Mouse (Mus musculus): ENCODE data around the gene Atcay. TPM values are rescaled to one million over a fixed set of nuclear protein-coding genes. Genes with fewer than 3 reads are reported as not detected.
A peak's percentile ranks its signal among the peaks of the same experiment; 100 is the strongest.
"Not testable (repeated sequence)": the region's sequence is repeated elsewhere in the genome, so short reads cannot be mapped to it uniquely, and the experiment has no call there.

The Atcay gene
- total RNA-seq, 2 experiments from 2014 or later, result 0.11 TPM; not detected in 1

DNA sequence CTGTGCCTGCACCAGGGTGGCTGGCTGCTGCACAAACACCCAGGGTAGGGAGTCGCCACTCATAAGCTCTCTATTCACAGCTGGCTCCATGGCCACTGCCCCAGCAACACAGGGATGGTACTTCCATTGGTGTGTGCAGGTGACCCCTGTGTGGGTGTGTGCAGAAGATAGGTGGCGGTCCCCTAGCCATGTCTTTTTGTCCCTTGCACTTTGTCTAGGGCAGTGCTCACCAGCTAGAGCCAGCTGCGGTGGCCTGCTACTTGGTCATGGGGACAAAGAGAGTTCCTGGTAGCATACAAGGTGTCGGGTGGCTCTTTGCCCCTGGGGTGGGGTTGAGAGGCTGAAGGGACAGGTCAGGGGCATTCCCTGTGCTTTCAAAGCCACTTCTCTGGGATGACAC lies 13.5 kb upstream of the Atcay start:
- intact Hi-C loops (cut with DNase I), result loop anchor here (2.0 kb wide), 1 partner anchor 39 kb away; no protein-coding TSS in a partner anchor
- DNase-seq, result no peak

DNA sequence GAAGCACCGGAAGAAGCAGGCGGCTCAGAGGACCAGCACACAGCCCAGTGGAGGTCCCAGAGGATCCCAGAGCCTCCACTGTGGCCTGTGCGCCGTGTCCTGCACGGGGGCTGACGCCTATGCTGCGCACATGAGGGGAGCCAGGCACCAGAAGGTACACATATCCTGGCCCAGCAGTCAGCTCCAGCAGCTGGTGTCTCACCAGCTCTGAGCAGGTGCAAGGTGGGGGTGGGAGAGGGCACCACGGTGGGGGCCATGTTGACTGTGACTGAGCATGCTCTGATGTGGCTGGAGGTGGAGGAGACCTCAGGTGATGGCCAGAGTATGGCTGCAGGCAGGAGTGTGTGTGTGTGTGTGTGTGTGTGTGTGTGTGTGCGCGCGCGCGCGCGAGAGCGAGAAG lies 11.4 kb upstream of the Atcay start:
- intact Hi-C loops (cut with DNase I), result no loop called here
- DNase-seq, result no peak

DNA sequence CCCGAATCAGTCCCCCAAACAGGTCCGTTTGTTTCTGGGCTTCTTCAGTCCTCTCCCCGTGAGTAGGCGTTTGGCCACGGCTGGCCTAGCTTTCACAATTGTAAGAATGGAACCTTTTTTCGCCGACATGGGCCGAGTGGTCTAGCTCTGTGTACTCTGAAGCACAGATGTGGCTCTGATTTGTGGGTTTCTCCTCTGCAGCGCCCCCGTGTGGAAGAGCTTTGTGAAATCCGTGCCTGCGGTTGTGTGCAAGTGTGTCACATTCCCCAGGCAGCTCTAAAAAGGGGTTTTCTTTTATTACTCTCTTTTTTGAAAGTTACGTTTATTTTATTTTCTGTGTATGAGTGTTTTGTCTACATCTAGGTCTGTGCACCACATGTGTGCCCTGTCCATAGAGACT lies 10.2 kb upstream of the Atcay start:
- DNase-seq, result peak in 1 of 2 experiments; percentile 46
- intact Hi-C loops (cut with DNase I), result no loop called here

DNA sequence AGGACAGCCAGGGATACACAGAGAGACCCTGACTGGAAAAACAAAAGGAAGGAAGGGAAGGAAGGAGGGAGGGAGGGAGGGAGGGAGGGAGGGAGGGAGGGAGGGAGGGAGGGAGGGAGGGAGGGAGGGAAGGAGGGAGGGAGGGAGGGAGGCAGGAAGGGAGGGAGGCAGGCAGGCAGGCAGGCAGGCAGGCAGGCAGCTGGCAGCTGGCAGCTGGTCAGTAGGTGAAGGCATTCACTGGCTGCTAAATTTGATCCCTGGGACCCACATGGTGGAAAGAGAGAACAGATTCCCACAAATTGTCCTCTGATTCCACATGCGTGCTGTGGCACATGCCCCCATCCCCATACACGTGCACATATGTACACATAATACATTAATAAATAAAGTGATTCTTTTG lies 8.0 kb upstream of the Atcay start:
- no peak for DNase-seq
- intact Hi-C loops (cut with DNase I), result no loop called here

DNA sequence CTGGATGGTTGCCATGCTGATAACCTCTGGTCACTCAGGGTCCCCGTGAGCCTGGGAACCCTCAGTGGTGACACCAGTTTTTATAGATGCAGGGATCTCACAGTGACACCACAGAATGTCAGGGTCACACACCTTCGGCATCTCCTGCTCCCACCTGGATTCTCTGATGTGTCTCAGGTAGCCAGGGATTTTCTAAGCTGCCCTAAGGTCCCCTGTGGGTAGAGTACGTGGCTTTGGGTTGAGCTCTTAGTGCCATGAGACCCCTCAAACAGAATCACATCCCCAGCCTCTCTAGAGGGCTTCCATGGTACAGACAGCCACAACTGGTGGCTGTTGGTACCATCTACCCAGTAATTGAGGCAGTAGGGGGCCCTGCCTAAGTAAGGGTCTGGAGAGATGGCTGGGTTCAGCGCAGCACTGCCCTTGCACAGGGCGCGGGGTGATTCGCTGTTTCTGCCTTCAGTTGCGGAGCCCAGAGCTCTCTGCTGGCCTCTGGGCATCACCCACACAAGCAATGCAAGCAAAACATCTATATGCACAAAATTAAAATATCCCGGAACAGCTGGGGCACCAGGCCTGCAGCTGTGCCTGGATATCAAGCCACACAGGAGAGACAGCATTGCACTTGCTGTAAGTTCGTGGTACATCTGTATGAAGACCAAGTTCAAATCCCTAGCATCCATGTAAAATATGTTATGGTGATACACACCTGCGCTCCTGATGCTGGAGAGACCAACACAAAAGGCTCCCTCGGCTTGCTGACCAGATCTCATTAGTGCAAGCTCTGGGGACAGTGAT lies 6.0 kb upstream of the Atcay start:
- intact Hi-C loops (cut with DNase I), result no loop called here
- no peak for DNase-seq

DNA sequence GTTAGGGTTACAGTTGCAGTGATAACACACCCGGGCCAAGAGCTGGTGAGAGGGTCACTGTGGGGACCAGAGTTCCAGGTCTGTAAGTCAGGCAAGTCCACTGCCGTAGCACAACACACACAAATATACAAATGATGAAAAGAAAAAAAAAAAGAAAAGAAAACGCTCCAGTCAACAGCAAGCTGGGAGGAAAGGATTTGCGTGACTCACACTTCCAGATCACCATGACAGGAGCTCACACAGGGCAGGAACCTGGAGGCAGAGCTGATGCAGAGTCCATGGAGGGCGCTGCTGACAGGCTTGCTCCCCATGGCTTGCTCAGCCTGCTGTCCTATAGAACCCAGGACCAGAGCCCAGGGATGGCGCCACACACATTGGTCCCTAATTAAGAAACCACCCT lies 3.6 kb upstream of the Atcay start:
- no peak for DNase-seq
- intact Hi-C loops (cut with DNase I), result no loop called here

DNA sequence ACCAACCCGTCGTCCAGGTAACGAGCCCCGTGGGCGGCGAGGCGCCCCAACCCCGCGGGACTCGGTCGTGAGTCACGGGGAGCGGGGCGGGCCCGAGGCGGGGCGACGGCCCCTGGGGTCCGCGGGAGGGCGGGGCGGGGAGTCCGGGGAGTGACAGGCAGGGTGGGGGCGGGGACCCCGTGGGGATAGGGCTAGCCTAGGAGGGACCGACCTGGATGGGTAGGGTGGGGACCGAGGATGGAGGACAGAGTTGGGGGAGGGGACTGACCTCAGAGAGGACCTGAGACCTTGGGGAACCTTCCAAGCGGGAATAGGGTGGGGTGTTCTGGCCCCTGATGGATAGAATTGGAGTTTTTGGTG lies 2.6 kb upstream of the Atcay start:
- intact Hi-C loops (cut with DNase I), result no loop called here
- no peak for DNase-seq

DNA sequence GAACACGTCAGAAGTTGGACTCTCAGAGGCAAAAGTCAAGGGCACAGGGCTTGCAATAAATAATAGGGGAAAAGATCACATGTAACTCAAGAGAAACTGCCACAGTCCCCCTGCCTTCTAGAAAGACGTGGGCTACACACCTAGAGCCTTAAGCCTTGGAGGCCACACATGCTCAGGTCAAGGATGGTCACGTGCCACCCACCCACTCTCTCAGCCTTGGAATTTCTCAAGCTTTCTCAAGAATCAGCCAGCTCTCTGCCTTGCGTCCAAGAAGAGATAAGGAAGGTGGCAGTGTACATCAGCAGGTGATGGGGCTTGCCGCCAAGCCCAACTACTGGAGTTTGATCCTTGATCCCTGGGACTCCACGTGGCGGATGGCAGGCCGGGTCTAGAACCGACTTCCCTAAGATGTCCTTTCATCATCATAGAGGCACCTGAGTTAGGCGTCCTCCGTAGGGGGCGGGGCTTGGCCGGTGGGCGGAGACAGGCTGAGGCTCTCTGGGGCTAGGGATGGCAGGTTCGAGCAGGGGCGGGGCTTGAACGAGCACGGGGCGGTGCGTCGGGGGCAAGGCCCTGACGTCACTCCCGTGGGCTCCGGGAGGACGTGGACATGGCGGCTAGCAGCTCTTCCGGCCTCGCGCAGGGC lies 2.1 kb upstream of the Atcay start, which contains the start of gene Zfr2:
Gene Zfr2, plus strand, starts transcription at position 576 of the 646 bp plus-strand sequence.
- intact Hi-C loops (cut with DNase I), result no loop called here
- DNase-seq, result peak; percentile 79 to 81

DNA sequence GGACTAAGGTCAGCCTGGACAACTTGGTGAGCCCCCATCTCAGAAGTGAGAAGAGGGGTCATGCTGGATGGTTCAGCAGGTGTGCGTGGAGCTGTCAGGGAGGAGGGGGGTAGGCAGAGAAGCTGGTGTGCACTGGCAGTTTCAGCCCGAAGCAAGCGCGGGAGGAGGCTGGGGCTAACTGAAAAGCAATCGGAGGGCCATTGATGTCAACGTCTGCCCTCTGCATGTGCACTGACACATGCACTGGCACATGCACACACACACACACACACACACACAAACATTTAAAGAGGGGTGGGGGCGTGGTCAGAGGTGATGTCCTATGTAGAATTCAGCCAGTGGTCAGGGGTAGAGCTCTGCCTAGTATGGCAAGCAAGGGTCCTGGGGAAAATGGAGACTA lies 803 bp upstream of the Atcay start:
- intact Hi-C loops (cut with DNase I), result no loop called here
- no peak for DNase-seq

DNA sequence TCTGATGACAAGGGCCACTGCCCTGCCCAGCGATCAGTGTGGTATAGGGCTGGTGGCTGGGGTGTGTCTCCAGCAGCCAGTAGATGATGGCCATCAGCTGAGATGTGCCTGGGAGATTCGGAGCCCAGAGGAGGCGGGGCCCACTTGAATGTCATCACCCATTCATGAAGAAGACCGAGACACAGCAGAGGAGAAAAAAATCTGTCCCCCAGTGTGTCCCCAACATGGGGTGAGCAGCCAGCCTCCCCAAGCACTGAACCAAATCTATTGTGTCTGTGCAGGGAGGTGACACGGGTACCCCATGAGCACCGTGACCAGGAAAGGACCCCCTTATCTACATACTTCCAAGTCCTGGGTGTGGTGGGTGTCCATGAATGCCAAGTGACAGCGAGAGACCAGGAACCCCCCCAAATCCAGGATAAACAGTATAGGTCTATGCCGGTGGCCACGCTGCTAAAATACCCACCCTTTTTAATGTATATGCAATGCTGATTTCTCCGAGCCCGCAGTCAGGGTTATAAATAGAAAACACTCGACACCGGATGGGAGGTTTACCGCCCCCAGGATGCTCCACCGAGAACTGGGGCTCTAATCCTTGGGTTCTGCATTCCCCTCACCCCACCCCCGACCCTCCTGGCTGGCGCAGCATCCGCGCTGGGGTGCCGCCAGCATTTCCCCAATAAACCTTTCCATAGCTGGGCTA lies 747 bp downstream of the Atcay start:
- intact Hi-C loops (cut with DNase I), result no loop called here
- DNase-seq, result no peak

DNA sequence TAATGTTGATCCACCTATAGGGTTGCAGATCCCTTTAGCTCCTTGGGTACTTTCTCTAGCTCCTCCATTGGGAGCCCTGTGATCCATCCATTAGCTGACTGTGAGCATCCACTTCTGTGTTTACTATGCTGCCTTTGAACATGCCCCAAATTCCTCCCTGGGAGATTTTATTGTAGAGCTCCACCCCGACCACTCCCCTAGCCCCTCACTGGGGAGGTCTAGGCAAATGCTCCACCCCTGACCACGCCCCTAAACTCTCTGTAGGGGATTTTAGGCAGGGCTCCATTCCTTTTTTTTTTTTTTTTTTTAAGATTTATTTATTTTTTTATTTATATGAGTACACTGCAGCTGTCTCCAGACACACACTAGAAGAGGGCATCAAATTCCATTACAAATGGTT lies 6.9 kb downstream of the Atcay start:
- DNase-seq; intact Hi-C loops (cut with DNase I): not testable (repeated sequence)

DNA sequence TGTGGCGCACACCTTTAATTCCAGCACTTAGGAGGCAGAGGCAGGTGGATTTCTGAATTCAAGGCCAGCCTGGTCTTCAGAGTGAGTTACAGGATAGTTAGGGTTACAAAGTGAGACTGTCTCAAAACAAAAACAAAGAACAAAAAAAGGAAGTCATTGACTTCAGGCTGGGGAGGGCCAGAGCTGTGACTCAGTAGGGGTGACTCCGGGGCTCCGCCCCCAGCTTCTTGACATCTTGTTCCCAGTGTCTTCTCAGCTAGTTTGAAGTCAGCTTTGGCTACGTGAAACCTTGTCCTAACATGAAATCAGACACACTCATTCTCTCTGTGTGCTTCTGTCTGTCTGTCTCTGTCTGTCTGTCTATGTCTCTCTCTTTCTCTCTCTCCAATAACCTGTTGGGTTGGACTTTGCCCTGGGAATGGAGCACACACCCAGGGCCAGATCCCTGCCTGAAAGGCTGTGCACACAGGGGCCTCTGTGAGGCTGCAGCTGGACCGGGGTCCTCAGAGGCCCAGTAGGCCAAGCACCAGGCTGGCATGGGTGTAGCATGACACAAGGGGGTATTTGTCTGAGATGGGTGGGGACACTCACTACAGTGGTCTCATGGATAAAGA lies 9.1 kb downstream of the Atcay start:
- intact Hi-C loops (cut with DNase I), result no loop called here
- no peak for DNase-seq

DNA sequence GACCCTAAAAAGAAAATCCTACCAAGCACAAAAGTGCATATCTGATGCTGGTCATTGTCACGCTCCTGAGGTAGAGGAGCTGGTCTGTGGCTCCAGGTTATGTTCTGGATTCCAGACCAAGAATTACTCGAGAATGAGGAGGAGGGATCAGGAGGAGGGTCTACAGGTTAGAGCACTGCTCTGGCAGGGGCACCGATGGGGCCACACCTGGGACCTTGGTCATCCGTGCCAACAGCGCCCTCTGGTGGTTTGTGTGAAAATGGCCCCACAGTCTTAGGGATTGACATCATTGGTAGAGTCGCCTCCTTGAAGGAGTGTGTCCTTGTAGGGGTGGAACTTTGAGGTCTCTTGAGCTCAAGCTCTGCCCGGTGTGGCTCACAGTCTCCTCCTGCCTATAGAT lies 12.7 kb downstream of the Atcay start:
- intact Hi-C loops (cut with DNase I), result loop anchor here (1.0 kb wide), 1 partner anchor 20 kb away; no protein-coding TSS in a partner anchor
- DNase-seq, result peak; percentile 66 to 78

DNA sequence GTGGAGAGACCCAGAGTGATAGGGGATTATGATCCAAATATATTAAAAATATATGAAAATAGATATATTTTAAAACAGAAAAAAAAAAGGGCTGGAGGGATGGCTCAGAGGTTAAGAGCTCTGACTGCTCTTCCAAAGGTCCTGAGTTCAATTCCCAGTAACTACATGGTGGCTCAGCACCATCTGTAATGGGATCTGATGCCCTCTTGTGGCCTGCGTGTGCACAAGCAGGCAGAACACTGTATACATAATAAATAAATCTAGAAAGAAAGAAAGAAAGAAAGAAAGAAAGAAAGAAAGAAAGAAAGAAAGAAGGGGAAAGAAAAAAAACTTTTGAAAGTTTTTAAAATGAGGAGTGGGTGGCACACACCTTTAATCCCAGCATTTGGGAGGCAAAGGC lies 13.4 kb downstream of the Atcay start:
- intact Hi-C loops (cut with DNase I), result loop anchor here (1.0 kb wide), 1 partner anchor 19 kb away; no protein-coding TSS in a partner anchor
- not testable (repeated sequence) for DNase-seq

DNA sequence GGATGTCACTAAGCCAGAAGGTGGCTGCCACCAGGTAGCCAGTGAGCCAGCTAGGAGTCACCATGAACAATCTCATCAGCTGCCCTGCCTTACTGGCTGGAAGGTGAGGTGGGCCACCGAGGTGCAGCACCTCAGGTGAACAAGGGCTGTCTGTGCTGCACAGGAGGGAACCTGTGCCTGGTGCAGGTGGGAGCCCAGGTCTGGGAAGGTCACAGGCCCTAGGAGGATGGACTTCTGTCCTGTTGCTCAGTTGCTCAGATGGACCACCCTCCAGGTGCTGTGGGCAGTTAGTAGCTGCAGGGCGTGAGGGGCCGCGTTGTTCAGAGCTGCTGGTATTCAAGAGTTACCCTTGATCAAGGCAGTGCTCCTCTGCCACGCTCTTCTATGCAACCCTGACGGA lies 13.8 kb downstream of the Atcay start:
- no peak for DNase-seq
- intact Hi-C loops (cut with DNase I), result loop anchor here (1.0 kb wide), 1 partner anchor 19 kb away; no protein-coding TSS in a partner anchor

DNA sequence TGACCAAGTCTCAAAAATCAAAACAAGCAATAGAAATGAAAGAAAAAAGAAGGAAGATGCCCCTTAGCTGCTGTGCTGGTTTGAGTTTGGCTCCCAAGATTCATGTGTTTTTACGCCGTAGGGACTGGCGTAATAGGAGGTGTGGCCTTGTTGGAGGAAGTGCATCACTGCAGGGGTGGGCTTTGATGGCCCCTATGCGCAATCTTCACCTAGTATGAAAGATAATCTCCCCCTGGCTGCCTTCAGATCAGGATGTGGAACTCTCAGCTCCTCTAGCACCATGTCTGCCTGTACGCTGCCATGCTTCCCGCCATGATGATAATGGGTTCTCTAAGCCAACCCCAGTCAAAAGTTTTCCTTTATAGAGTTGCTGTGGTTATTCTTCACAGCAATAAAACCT lies 14.4 kb downstream of the Atcay start:
- intact Hi-C loops (cut with DNase I), result no loop called here

DNA sequence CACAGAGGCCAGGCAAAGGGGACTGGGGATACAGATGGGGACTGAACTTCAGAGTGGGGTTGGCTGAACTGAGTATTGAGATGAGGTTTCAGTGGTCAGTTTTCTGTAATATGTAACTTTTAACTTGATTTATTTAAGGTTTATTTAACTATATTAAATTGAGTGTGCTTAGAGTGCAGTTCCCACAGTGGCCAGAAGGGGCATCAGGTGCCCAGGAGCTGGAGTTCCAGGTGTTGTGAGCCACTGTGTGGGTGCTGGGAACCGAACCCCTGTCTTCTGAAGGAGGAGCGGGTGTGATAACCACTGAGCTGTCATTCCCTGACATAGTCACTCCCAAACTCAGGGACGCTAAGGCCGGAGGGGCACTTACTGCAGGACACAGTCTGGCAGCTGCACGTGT lies 20.5 kb downstream of the Atcay start:
- DNase-seq, result no peak
- intact Hi-C loops (cut with DNase I), result no loop called here

More for the DNA sequence above, 14.4 kb downstream of the Atcay start:
- DNase-seq, result no peak

DNA sequence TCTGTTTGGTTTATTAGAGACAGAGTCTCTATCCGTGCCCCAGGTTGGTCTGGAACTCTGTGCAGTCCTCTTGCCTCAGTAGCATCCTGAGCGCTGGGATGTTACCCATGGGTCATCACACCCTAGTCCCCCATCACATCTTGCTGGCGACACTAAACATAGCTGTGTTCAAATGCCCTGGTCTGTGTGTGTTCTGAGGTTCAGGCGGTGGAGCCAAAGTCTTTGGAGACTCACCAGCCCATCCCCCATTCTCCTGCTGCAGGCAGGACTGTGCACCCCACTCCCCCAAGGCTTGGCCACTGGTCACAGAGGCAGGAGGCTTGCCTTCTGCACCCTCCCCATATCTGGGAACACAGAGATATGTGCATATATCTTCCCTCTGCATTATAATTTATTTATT lies 26.5 kb downstream of the Atcay start:
- DNase-seq, result no peak
- intact Hi-C loops (cut with DNase I), result no loop called here

DNA sequence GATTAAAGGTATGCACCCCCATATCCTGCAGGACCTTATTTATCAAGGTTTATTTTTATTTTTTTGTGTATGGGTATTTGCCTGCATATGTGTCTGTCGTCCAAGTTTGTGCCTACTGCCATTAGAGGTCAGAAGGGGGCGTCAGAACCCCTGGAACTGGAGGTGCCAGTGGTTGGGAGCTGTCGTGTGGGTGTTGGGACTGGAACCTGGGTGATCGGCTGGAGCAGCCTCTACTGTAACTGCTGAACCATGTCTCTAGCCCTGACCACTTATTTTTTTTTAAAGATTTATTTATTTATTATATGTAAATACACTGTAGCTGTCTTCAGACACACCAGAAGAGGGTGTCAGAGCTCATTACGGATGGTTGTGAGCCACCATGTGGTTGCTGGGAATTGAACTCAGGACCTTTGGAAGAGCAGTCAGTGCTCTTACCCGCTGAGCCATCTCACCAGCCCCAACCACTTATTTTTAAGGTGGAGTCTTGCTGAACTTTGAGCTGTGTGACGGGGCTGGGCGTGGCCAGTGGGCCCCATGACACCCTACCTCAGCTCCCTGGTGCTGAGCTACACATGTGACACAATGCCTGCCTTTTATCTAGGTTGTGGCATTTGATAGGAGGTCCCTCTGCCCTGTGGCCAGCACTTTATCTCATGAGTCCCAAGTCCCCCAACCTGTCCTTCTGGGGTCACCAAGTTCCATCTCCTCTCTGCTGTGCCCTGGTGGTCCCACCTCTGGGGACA lies 27.5 kb downstream of the Atcay start:
- intact Hi-C loops (cut with DNase I), result no loop called here
- DNase-seq, result no peak

Data from heart, postnatal 36 days (tissue).